32 mouse cellular contexts compared by ENCODE assay signal in genomic region chr4:59816016-59816415, GRCm38 (mm10). TPM values are rescaled to one million over a fixed set of nuclear protein-coding genes. Genes with fewer than 3 reads are reported as not detected.
A peak's percentile ranks its signal among the peaks of the same experiment; 100 is the strongest.
DNase-seq lines count a peak whose midpoint lies in the region; ATAC-seq and TF ChIP-seq lines count a peak whose summit lies in the region.
"Had no signal": no experiment of that assay in that cellular context is flagged by ENCODE, and none has a peak within 500 bp of the region (broad histone marks: within the 10 kb centered on the region; RNA-seq: fewer than 3 reads in every experiment).

No protein-coding gene starts in this region.

- peak; percentile 48 for DNase-seq in embryo, embryonic 10 days (ENCODE audit: low spot score)
- DNase-seq in embryo, embryonic 9.5 days (ENCODE audit: extremely low spot score) = no peak
- DNase-seq in spleen, adult 2 months (ENCODE audit: low read depth in 1 of 2, low spot score in 2 of 2) = no peak
- no peak for DNase-seq in spleen, postnatal 36 days (ENCODE audit: low spot score in 2 of 2)
- DNase-seq in yolk sac, embryonic 10.5 days (ENCODE audit: low spot score) = peak; percentile 51
- DNase-seq in testis, postnatal 14 days (ENCODE audit: low spot score) = no peak
- DNase-seq: adrenal gland, postnatal 10 days; cerebellum, adult 18-20 months; cerebellum, postnatal 25 days; heart, postnatal 36 days; kidney, adult 8-10 months; kidney, postnatal 10 days; layer of hippocampus, adult 9-11 months; retina, postnatal 1 day; right cerebral cortex, postnatal 25 days; thymus, adult 2 months; thymus, postnatal 36 days had no signal

- H3K4me3 ChIP-seq in heart, embryonic 16.5 days (ENCODE audit: low read length) = no peak overlapping the region
- H3K4me3 ChIP-seq in heart, embryonic 12.5 days = no peak overlapping the region
- H3K4me3 ChIP-seq in spleen, adult 2 months (ENCODE audit: extremely low read depth, insufficient read depth, insufficient read length) = no peak overlapping the region
- H3K4me3 ChIP-seq: heart, adult 2 months; hindbrain, embryonic 12.5 days; intestine, embryonic 15.5 days; limb, embryonic 10.5 days; limb, embryonic 15.5 days; midbrain, embryonic 10.5 days; midbrain, embryonic 15.5 days; neural tube, embryonic 15.5 days had no signal

- no peak for TF ChIP-seq POLR2A in spleen, adult 2 months (IDR thresholded peaks at IDR 0.05; ENCODE audit: low read depth, low read length)

- H3K4me2 ChIP-seq in heart, embryonic 16.5 days (ENCODE audit: low read depth, low read length) = no peak overlapping the region
- no peak overlapping the region for H3K4me2 ChIP-seq in heart, embryonic 12.5 days
- H3K4me2 ChIP-seq: hindbrain, embryonic 12.5 days; intestine, embryonic 15.5 days; limb, embryonic 15.5 days; midbrain, embryonic 15.5 days; neural tube, embryonic 15.5 days had no signal

- H3K36me3 ChIP-seq in heart, embryonic 16.5 days (ENCODE audit: control insufficient read depth, insufficient read depth) = no peaks in the 10 kb centered on the region
- no peaks in the 10 kb centered on the region for H3K36me3 ChIP-seq in heart, embryonic 12.5 days
- no peaks in the 10 kb centered on the region for H3K36me3 ChIP-seq in spleen, adult 2 months (ENCODE audit: control insufficient read depth, insufficient read depth, low read length)
- H3K36me3 ChIP-seq: hindbrain, embryonic 12.5 days; intestine, embryonic 15.5 days; limb, embryonic 10.5 days; limb, embryonic 15.5 days; midbrain, embryonic 15.5 days; neural tube, embryonic 15.5 days had no signal

- no peaks in the 10 kb centered on the region for H3K9me3 ChIP-seq in heart, embryonic 16.5 days (replicated peaks; ENCODE audit: control insufficient read depth, low read length)
- no peaks in the 10 kb centered on the region for H3K9me3 ChIP-seq in heart, embryonic 12.5 days (replicated peaks)
- H3K9me3 ChIP-seq: hindbrain, embryonic 12.5 days; intestine, embryonic 15.5 days; limb, embryonic 10.5 days; limb, embryonic 15.5 days; midbrain, embryonic 10.5 days; midbrain, embryonic 15.5 days; neural tube, embryonic 15.5 days had no signal

- no peak overlapping the region for H3K9ac ChIP-seq in heart, embryonic 16.5 days (ENCODE audit: low read length)
- H3K9ac ChIP-seq in heart, embryonic 12.5 days = no peak overlapping the region
- H3K9ac ChIP-seq: hindbrain, embryonic 12.5 days; intestine, embryonic 15.5 days; limb, embryonic 15.5 days; liver, embryonic 14.5 days; midbrain, embryonic 15.5 days; neural tube, embryonic 15.5 days had no signal

- H3K4me1 ChIP-seq in heart, embryonic 16.5 days (ENCODE audit: control insufficient read depth, insufficient read depth, low read length) = peaks cover 55% of the 10 kb centered on the region
- peaks cover 61% of the 10 kb centered on the region for H3K4me1 ChIP-seq in heart, embryonic 12.5 days (replicated peaks)
- H3K4me1 ChIP-seq in spleen, adult 2 months (ENCODE audit: control insufficient read depth, insufficient read depth, insufficient read length) = peaks cover 52% of the 10 kb centered on the region; the same call in 1 of the 2 replicates

- 72% methylated on average over 5 of the region's 5 CpGs for WGBS in heart, embryonic 16.5 days
- WGBS in heart, embryonic 12.5 days = 54% methylated on average over 5 of the region's 5 CpGs
- 59% methylated on average over 5 of the region's 5 CpGs for WGBS in spleen, adult 2 months

- ATAC-seq in heart, embryonic 16.5 days (replicated peaks; ENCODE audit: extremely low read depth, insufficient read depth, low FRiP score) = no peak
- no peak for ATAC-seq in heart, embryonic 12.5 days (ENCODE audit: insufficient number of reproducible peaks, low FRiP score)
- ATAC-seq: forebrain, embryonic 14.5 days; hindbrain, postnatal 0 days; intestine, embryonic 15.5 days; midbrain, embryonic 15.5 days; Patski had no signal

- peak overlapping the region; percentile 37; the same call in 1 of the 2 replicates for H3K27ac ChIP-seq in heart, embryonic 16.5 days (ENCODE audit: low read length)
- H3K27ac ChIP-seq in heart, embryonic 12.5 days (ENCODE audit: poor library complexity, severe bottlenecking) = no peak overlapping the region
- H3K27ac ChIP-seq in spleen, adult 2 months (ENCODE audit: insufficient read depth, low read length) = peak overlapping the region; percentile 54; the same call in 1 of the 2 replicates
- H3K27ac ChIP-seq: heart, adult 2 months; hindbrain, embryonic 12.5 days; hindbrain, postnatal 0 days; intestine, embryonic 15.5 days; limb, embryonic 10.5 days; limb, embryonic 15.5 days; liver, embryonic 14.5 days; midbrain, embryonic 10.5 days; midbrain, embryonic 15.5 days; neural tube, embryonic 15.5 days; stomach, postnatal 0 days had no signal

- no peak for TF ChIP-seq CTCF in spleen, adult 2 months (IDR thresholded peaks at IDR 0.05; ENCODE audit: extremely low read depth, insufficient read depth, insufficient read length, insufficient replicate concordance)

- no peaks in the 10 kb centered on the region for H3K27me3 ChIP-seq in heart, embryonic 16.5 days (ENCODE audit: control insufficient read depth, insufficient read depth, low read length)
- H3K27me3 ChIP-seq in heart, embryonic 12.5 days (replicated peaks) = no peaks in the 10 kb centered on the region
- no peaks in the 10 kb centered on the region for H3K27me3 ChIP-seq in spleen, adult 2 months (ENCODE audit: control insufficient read depth, insufficient read depth, low read length)
- H3K27me3 ChIP-seq: hindbrain, embryonic 12.5 days; intestine, embryonic 15.5 days; limb, embryonic 15.5 days; midbrain, embryonic 15.5 days; neural tube, embryonic 15.5 days; Patski had no signal

RNA-seq across cellular contexts. Expression of gene Snx30, which starts 10.4 kb away (rescaled TPM):
- polyA plus RNA-seq in heart, embryonic 16.5 days (2015; fragmentation: Nextera tagmentation; extraction: Ambion mirVana) = 7.0 and 8.0 TPM in 2 replicates
- polyA plus RNA-seq in heart, embryonic 12.5 days (2016; fragmentation: Nextera tagmentation; extraction: Ambion mirVana) = 7.5 and 8.6 TPM in 2 replicates
- 8.8 and 12.5 TPM in 2 replicates for polyA plus RNA-seq in spleen, adult 2 months (2012; rRNA removed)

RNA-seq across cellular contexts. Expression of gene Inip, which starts 14.6 kb away (rescaled TPM):
- 39.8 and 44.0 TPM in 2 replicates for polyA plus RNA-seq in heart, embryonic 16.5 days (2015; fragmentation: Nextera tagmentation; extraction: Ambion mirVana)
- polyA plus RNA-seq in heart, embryonic 12.5 days (2016; fragmentation: Nextera tagmentation; extraction: Ambion mirVana) = 43.9 and 47.1 TPM in 2 replicates
- polyA plus RNA-seq in spleen, adult 2 months (2012; rRNA removed) = 9.8 and 10.1 TPM in 2 replicates

Comparison
In these comparisons a context has a peak if more than half of its experiments do, and no peak if none do; other contexts are left out.
1. DNase-seq: peak in embryo, embryonic 10 days (single experiment) and yolk sac, embryonic 10.5 days (single experiment); none in embryo, embryonic 9.5 days (single experiment), spleen, adult 2 months (0 of 2), spleen, postnatal 36 days (0 of 2) and testis, postnatal 14 days (single experiment).